8 mouse cellular contexts compared by ENCODE assay signal in genomic region chr11:105589231-105589876, GRCm38 (mm10). TPM values are rescaled to one million over a fixed set of nuclear protein-coding genes. Genes with fewer than 3 reads are reported as not detected.
A peak's percentile ranks its signal among the peaks of the same experiment; 100 is the strongest.
DNase-seq lines count a peak whose midpoint lies in the region; ATAC-seq lines count a peak whose summit lies in the region.

No protein-coding gene starts in this region.

- peak; percentile 92 for ATAC-seq in heart, embryonic 15.5 days (replicated peaks; ENCODE audit: insufficient number of reproducible peaks, insufficient read depth, low FRiP score, low read depth)
- peak; percentile 92 for ATAC-seq in liver, embryonic 12.5 days

- H3K4me3 ChIP-seq in brown adipose tissue, adult 24 weeks (ENCODE audit: insufficient read depth, low read depth, low read length), result peak overlapping the region; percentile 99
- H3K4me3 ChIP-seq in forebrain, embryonic 10.5 days, result peak overlapping the region; percentile 89
- H3K4me3 ChIP-seq in heart, embryonic 15.5 days, result peak overlapping the region; percentile 99
- H3K4me3 ChIP-seq in liver, embryonic 12.5 days, result peak overlapping the region; percentile 87

- H3K27ac ChIP-seq in brown adipose tissue, adult 24 weeks (replicated peaks; ENCODE audit: low read depth, low read length), result peak overlapping the region; percentile 96
- peak overlapping the region; percentile 94 for H3K27ac ChIP-seq in forebrain, embryonic 10.5 days
- H3K27ac ChIP-seq in heart, embryonic 15.5 days, result peak overlapping the region; percentile 91
- H3K27ac ChIP-seq in liver, embryonic 12.5 days, result peak overlapping the region; percentile 81

- no peaks in the 10 kb centered on the region for H3K36me3 ChIP-seq in forebrain, embryonic 10.5 days (replicated peaks)
- H3K36me3 ChIP-seq in heart, embryonic 15.5 days, result no peaks in the 10 kb centered on the region
- H3K36me3 ChIP-seq in liver, embryonic 12.5 days, result no peaks in the 10 kb centered on the region
- no peaks in the 10 kb centered on the region for H3K36me3 ChIP-seq in splenic B cell, adult 2 months (ENCODE audit: control insufficient read depth, insufficient read depth, low read length, poor library complexity, severe bottlenecking)

- no peaks in the 10 kb centered on the region for H3K9me3 ChIP-seq in forebrain, embryonic 10.5 days
- H3K9me3 ChIP-seq in heart, embryonic 15.5 days (replicated peaks), result 0 out of 2 replicates have a peak, but pooled peaks cover 3% of the 10 kb centered on the region
- H3K9me3 ChIP-seq in liver, embryonic 12.5 days (replicated peaks), result no peaks in the 10 kb centered on the region

- peak overlapping the region; percentile 80 for H3K4me2 ChIP-seq in heart, embryonic 15.5 days
- H3K4me2 ChIP-seq in liver, embryonic 12.5 days, result peak overlapping the region; percentile 100

- peak overlapping the region; percentile 99 for H3K9ac ChIP-seq in heart, embryonic 15.5 days
- peak overlapping the region; percentile 94 for H3K9ac ChIP-seq in liver, embryonic 12.5 days

- no peaks in the 10 kb centered on the region for H3K4me1 ChIP-seq in brown adipose tissue, adult 24 weeks (ENCODE audit: control insufficient read depth, insufficient read depth, insufficient read length, low read length)
- peaks cover 19% of the 10 kb centered on the region for H3K4me1 ChIP-seq in forebrain, embryonic 10.5 days
- H3K4me1 ChIP-seq in heart, embryonic 15.5 days (replicated peaks), result peaks cover 13% of the 10 kb centered on the region
- peaks cover 31% of the 10 kb centered on the region for H3K4me1 ChIP-seq in liver, embryonic 12.5 days

- peaks cover 9% of the 10 kb centered on the region for H3K27me3 ChIP-seq in forebrain, embryonic 10.5 days (ENCODE audit: poor library complexity, severe bottlenecking)
- H3K27me3 ChIP-seq in heart, embryonic 15.5 days, result no peaks in the 10 kb centered on the region
- no peaks in the 10 kb centered on the region for H3K27me3 ChIP-seq in liver, embryonic 12.5 days (replicated peaks)
- H3K27me3 ChIP-seq in splenic B cell, adult 2 months (ENCODE audit: control insufficient read depth, insufficient read depth, low read length, poor library complexity, severe bottlenecking), result no peaks in the 10 kb centered on the region

- DNase-seq in CD4-positive, CD25-positive, alpha-beta regulatory T cell, adult 2 months (ENCODE audit: low read depth, low spot score), result peak; percentile 88
- peak; percentile 87 for DNase-seq in forebrain, embryonic 10.5 days (ENCODE audit: extremely low spot score, low spot score)
- DNase-seq in kidney, postnatal 14 days, result peak; percentile 93
- DNase-seq in naive thymus-derived CD4-positive, alpha-beta T cell, adult 2 months (ENCODE audit: low read depth), result peak; percentile 90
- peak; percentile 90 for DNase-seq in splenic B cell, adult 2 months (ENCODE audit: low read depth, low spot score)

- 3% methylated on average over 69 of the region's 70 CpGs for whole genome bisulfite sequencing in forebrain, embryonic 10.5 days
- under 1% methylated on average over 67 of the region's 70 CpGs for WGBS in heart, embryonic 15.5 days
- WGBS in liver, embryonic 12.5 days (ENCODE audit: insufficient replicate concordance), result under 1% methylated on average over 68 of the region's 70 CpGs

RNA-seq across cellular contexts. Expression of gene Tanc2, which starts 0.4 kb away (rescaled TPM):
- 2.0 and 6.9 TPM in 2 replicates for polyA plus RNA-seq in brown adipose tissue, adult 24 weeks (2012; ENCODE audit: insufficient read depth, insufficient read length, missing spikeins)
- polyA plus RNA-seq in forebrain, embryonic 10.5 days (2016; fragmentation: Nextera tagmentation; extraction: Ambion mirVana), result 4.2 and 5.7 TPM in 2 replicates
- polyA plus RNA-seq in heart, embryonic 15.5 days (2015; fragmentation: Nextera tagmentation; extraction: Ambion mirVana), result 12.4 and 15.0 TPM in 2 replicates
- 3.4 and 4.4 TPM in 2 replicates for polyA plus RNA-seq in liver, embryonic 12.5 days (2016; fragmentation: Nextera tagmentation; extraction: Ambion mirVana)

Comparison
In these comparisons a context has a peak if more than half of its experiments do, and no peak if none do; other contexts are left out.
1. Peak in every context shown above with its lines: DNase-seq, ATAC-seq, H3K4me3 ChIP-seq and H3K27ac ChIP-seq.